Mouse (Mus musculus): ENCODE data around the gene Cidec.
A peak's percentile ranks its signal among the peaks of the same experiment; 100 is the strongest.

Gene Cidec

GRCm38 (mm10) chr6:113443091-113443490 lies 7.5 kb upstream of the Cidec start:
- DNase-seq: no peak

GRCm38 (mm10) chr6:113442442-113443090 lies 7.0 kb upstream of the Cidec start, which contains the start of gene Jagn1:
Gene Jagn1 (plus strand): TSS chr6:113442569.
- DNase-seq: peak; percentile 88

- DNase-seq: no peak
Observed at GRCm38 (mm10) chr6:113442087-113442441, 6.5 kb upstream of the Cidec start.

- DNase-seq: peak; percentile 69
Observed at GRCm38 (mm10) chr6:113441147-113441680, 5.7 kb upstream of the Cidec start.

GRCm38 (mm10) chr6:113440686-113441085 lies 5.1 kb upstream of the Cidec start:
- DNase-seq: no peak

GRCm38 (mm10) chr6:113438721-113439430 lies 3.3 kb upstream of the Cidec start:
- DNase-seq: no peak

GRCm38 (mm10) chr6:113437135-113437534 lies 1.6 kb upstream of the Cidec start:
- no peak for DNase-seq

GRCm38 (mm10) chr6:113434691-113435090 lies 869 bp downstream of the Cidec start:
- no peak for DNase-seq

GRCm38 (mm10) chr6:113433661-113434060 lies 1.9 kb downstream of the Cidec start:
- DNase-seq: no peak

GRCm38 (mm10) chr6:113431801-113432200 lies 3.8 kb downstream of the Cidec start:
- no peak for DNase-seq

GRCm38 (mm10) chr6:113430846-113431245 lies 4.7 kb downstream of the Cidec start:
- DNase-seq: no peak

- no peak for DNase-seq
Observed at GRCm38 (mm10) chr6:113429965-113430364, 5.6 kb downstream of the Cidec start.

- no peak for DNase-seq
Observed at GRCm38 (mm10) chr6:113428006-113428405, 7.6 kb downstream of the Cidec start.

- no peak for DNase-seq
Observed at GRCm38 (mm10) chr6:113427397-113427796, 8.2 kb downstream of the Cidec start.

GRCm38 (mm10) chr6:113426696-113427095 lies 8.9 kb downstream of the Cidec start:
- no peak for DNase-seq

GRCm38 (mm10) chr6:113424187-113424586 lies 11.4 kb downstream of the Cidec start:
- no peak for DNase-seq

- DNase-seq: no peak
Observed at GRCm38 (mm10) chr6:113423000-113423399, 12.6 kb downstream of the Cidec start.

GRCm38 (mm10) chr6:113419199-113419587 lies 16.4 kb downstream of the Cidec start, which contains the start of gene Rpusd3:
Gene Rpusd3 (minus strand): TSS chr6:113419340.
- DNase-seq: peak; percentile 98

GRCm38 (mm10) chr6:113418441-113419198 lies 16.9 kb downstream of the Cidec start:
- no peak for DNase-seq

- DNase-seq: no peak
Observed at GRCm38 (mm10) chr6:113416416-113416815, 19.1 kb downstream of the Cidec start.

GRCm38 (mm10) chr6:113410001-113410400 lies 25.6 kb downstream of the Cidec start:
- DNase-seq: no peak

GRCm38 (mm10) chr6:113406683-113407082 lies 28.9 kb downstream of the Cidec start:
- no peak for DNase-seq

- no peak for DNase-seq
Observed at GRCm38 (mm10) chr6:113405483-113405882, 30.1 kb downstream of the Cidec start.

Data from cerebellum, adult 11 months (tissue).